Mouse (Mus musculus) midbrain, embryonic 11.5 days (tissue): ENCODE results near the gene Gm43738. TPM values are rescaled to one million over a fixed set of nuclear protein-coding genes. Genes with fewer than 3 reads are reported as not detected.

Source experiments
- ATAC-seq: fragments of 200-750 bp; cut with Nextera tagmentation; 2 replicates; pipeline ENCODE4 v1.8.0; 2017; ENCODE audit warnings: moderate TSS enrichment, moderate library complexity; ENCODE audit not compliant: low FRiP score
- DNase-seq: peaks from one replicate; pipeline ENCODE4 v3.0.0; 2015; ENCODE audit warnings: low spot score; ENCODE audit errors: missing footprints
- H3K27ac ChIP-seq: fragments of 300-500 bp; sonication (generic); 2 replicates; pipeline ENCODE4 v1.5.1; 2014; ENCODE audit warnings: low read depth, low read length
- H3K27me3 ChIP-seq: fragments of 300-500 bp; sonication (generic); 2 replicates; pipeline ENCODE4 v1.6.1; 2014; ENCODE audit warnings: mild to moderate bottlenecking, low read length, moderate library complexity, mixed read lengths; ENCODE audit not compliant: control insufficient read depth, insufficient read depth
- H3K36me3 ChIP-seq: fragments of 300-500 bp; sonication (generic); 2 replicates; pipeline ENCODE4 v1.6.1; 2014; ENCODE audit warnings: mild to moderate bottlenecking, low read length, moderate library complexity, mixed read lengths; ENCODE audit not compliant: control insufficient read depth, insufficient read depth
- H3K4me1 ChIP-seq: fragments of 300-500 bp; sonication (generic); 2 replicates; pipeline ENCODE4 v1.6.1; 2014; ENCODE audit warnings: low read length; ENCODE audit not compliant: control insufficient read depth, insufficient read depth
- H3K4me2 ChIP-seq: fragments of 300-500 bp; sonication (generic); 2 replicates; pipeline ENCODE4 v1.6.1; 2014; ENCODE audit warnings: mild to moderate bottlenecking, moderate library complexity
- H3K4me3 ChIP-seq: fragments of 300-500 bp; sonication (generic); 2 replicates; pipeline ENCODE4 v1.5.1; 2014; ENCODE audit warnings: low read depth, low read length
- H3K9ac ChIP-seq: fragments of 300-500 bp; sonication (generic); 2 replicates; pipeline ENCODE4 v1.6.1; 2014; ENCODE audit warnings: low read length
- H3K9me3 ChIP-seq: fragments of 300-500 bp; sonication (generic); 2 replicates; pipeline ENCODE4 v1.6.1; 2016; ENCODE audit warnings: low read length; ENCODE audit not compliant: control insufficient read depth
- WGBS: fragments of 180-500 bp; shearing (Covaris S2); extraction: QIAGEN DNeasy Blood & Tissue Kit; methylation state at CpG from one replicate; pipeline ENCODE4 v1.1.7; 2014; 5-methylcytosine and 5-hydroxymethylcytosine counted together
- polyA plus RNA-seq: library from polyadenylated mRNA; unstranded; fragments of >200 nt; fragmentation: Nextera tagmentation; extraction: Ambion mirVana; gene quantifications from 2 replicates; pipeline ENCODE4 v1.2.1, GENCODE M21; 2014

Gene Gm43738
- polyA plus RNA-seq, 1 experiment from 2014 or later: not detected

DNA sequence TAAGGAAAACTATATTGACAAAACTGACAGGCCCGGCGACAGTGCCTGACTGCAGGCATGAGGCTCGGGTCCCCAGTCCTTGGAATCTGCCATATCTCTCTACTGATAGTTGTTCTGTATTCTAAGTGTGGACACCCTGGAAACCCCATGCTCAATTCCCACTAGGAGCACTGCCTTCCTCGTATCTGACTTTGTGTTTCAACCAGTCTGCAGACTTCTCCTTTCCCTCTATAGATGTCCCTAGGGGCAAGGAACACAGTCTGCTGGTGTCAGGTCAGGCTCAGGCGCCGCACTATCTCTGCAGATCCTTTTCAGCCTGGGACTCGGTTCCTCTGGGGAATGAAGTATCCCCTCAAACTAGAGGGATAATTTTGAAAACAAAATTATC, 32.2 kb upstream of the Gm43738 start:
- Histone ChIP-seq H3K9ac (no peak overlapping the region), H3K4me2 (no peak overlapping the region), H3K9me3 (no peaks in the 10 kb centered on the region), H3K4me1 (no peaks in the 10 kb centered on the region), H3K27ac (no peak overlapping the region), H3K36me3 (no peaks in the 10 kb centered on the region), H3K27me3 (no peaks in the 10 kb centered on the region), H3K4me3 (no peak overlapping the region)
- ATAC-seq (no peak), DNase-seq (no peak)
- 86% methylated on average over 7 of the region's 7 CpGs for WGBS

DNA sequence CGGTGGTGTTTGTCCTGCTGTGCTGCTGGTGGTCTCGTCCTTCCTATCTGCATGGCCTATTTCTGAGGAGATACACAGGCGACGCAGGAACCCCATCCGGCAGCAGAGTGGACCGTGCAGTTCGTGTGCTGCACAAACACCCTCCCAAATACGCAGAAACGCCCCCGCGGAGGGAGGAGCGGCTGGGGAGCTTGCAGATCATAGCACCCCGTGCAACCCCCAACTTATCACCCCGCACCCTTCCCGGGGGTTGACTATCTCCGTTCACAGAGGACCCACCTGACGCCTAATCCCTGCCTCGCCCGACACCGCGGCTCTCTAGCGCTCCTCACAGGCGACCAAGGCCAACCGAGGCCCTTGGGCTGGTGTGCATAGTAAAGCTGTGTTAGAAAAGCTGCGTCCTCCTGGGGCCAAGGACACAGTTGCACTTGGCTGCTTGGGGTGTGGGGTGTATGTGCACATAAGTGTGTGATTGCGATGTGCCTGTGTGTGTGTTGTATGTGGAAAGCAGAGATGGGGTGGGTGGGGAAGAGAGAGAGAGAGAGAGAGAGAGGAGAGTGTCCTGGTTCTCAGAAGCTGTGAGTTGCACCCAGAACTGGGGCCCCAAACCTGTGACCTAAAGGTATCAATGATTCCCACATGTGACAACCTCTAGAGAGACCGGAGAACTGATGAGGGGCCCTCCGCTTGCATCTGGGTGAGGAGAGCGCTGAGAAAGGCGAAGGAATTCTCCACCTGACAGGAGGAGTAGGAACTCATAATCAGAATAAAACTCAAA, 31.6 kb upstream of the Gm43738 start:
- peak; percentile 68; the same call in 1 of the 2 replicates for ATAC-seq
- no peaks in the 10 kb centered on the region for H3K36me3 ChIP-seq
- H3K4me1 ChIP-seq: no peaks in the 10 kb centered on the region
- no peak overlapping the region for H3K27ac ChIP-seq
- no peak for DNase-seq
- peak overlapping the region; percentile 21 for H3K4me3 ChIP-seq
- peak overlapping the region; percentile 49 for H3K4me2 ChIP-seq
- H3K9me3 ChIP-seq: no peaks in the 10 kb centered on the region
- H3K9ac ChIP-seq: peak overlapping the region; percentile 41
- H3K27me3 ChIP-seq: no peaks in the 10 kb centered on the region
- WGBS: 17% methylated on average over 30 of the region's 30 CpGs

DNA sequence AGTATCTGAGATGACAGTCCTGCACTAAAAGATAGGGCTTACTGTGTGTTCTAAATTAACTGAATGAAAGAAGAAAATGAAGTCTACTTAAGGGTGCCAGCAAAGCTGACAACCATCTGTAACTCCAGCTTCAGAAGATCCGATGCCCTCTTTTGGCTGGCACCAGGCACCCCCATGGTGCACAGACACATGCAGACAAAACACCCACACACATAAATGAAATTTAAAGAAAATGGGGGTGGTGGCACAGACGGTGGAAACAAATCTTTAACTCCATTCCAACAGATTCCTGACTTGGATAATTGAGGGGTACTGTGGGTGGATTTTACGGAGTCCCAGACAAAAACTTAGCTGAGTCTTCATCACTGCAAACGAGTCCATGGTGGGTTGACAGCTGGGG, 30.9 kb upstream of the Gm43738 start:
- no peak for ATAC-seq
- no peak overlapping the region for H3K4me3 ChIP-seq
- no peak overlapping the region for H3K27ac ChIP-seq
- no peaks in the 10 kb centered on the region for H3K4me1 ChIP-seq
- no peak overlapping the region for H3K9ac ChIP-seq
- WGBS: 58% methylated on average over 4 of the region's 4 CpGs
- no peak for DNase-seq
- no peaks in the 10 kb centered on the region for H3K36me3 ChIP-seq
- no peaks in the 10 kb centered on the region for H3K27me3 ChIP-seq
- peak overlapping the region; percentile 49 for H3K4me2 ChIP-seq
- no peaks in the 10 kb centered on the region for H3K9me3 ChIP-seq

DNA sequence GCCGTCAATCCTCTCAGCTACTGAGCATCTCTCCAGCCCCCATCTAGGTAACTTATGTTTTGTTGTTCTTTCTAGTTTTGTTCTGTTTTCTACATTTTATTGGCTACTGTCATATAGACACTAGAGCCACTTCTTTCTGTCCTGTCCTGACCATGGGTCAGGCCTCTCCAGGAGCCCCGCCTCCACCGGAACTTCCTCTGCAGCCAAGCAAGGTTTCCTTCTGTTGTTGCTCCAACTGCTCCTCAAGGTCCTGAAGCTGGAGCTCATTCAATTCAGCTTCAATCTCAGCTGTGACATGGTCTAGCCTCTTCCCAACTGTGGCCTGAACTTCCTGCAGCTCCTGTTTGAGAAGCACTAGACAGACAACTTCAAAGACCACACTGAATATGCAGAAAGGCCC, 29.0 kb upstream of the Gm43738 start:
- DNase-seq: no peak
- no peaks in the 10 kb centered on the region for H3K9me3 ChIP-seq
- H3K4me1 ChIP-seq: no peaks in the 10 kb centered on the region
- H3K4me2 ChIP-seq: no peak overlapping the region
- no peak for ATAC-seq
- H3K9ac ChIP-seq: no peak overlapping the region
- H3K27me3 ChIP-seq: no peaks in the 10 kb centered on the region
- WGBS: 96% methylated on average over 3 of the region's 3 CpGs
- H3K36me3 ChIP-seq: no peaks in the 10 kb centered on the region
- no peak overlapping the region for H3K27ac ChIP-seq
- no peak overlapping the region for H3K4me3 ChIP-seq

DNA sequence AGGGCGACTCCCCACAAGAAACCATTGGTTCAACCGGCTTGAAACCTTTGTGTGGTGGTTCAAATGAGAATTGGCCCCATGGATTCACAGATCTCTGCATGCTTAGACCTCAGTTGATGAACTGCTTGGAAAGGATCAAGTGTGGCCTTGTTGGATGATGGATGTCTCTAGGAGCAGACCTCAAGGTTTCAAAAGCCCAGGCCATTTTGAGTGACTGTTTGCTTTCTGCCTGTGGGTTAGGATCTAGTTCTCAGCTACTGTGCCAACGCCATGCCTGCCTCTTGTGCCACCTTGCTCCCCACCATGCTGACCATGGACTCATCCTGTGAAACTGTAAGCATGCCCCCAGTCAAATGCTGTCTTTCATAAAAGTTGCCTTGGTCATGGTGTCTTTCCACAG, 25.1 kb upstream of the Gm43738 start:
- Histone ChIP-seq H3K9ac (no peak overlapping the region), H3K27ac (no peak overlapping the region), H3K4me3 (no peak overlapping the region), H3K36me3 (no peaks in the 10 kb centered on the region), H3K4me1 (no peaks in the 10 kb centered on the region), H3K9me3 (no peaks in the 10 kb centered on the region), H3K4me2 (no peak overlapping the region), H3K27me3 (no peaks in the 10 kb centered on the region)
- DNase-seq (peak; percentile 19), ATAC-seq (no peak)
- WGBS: 85% methylated on average over 3 of the region's 3 CpGs

DNA sequence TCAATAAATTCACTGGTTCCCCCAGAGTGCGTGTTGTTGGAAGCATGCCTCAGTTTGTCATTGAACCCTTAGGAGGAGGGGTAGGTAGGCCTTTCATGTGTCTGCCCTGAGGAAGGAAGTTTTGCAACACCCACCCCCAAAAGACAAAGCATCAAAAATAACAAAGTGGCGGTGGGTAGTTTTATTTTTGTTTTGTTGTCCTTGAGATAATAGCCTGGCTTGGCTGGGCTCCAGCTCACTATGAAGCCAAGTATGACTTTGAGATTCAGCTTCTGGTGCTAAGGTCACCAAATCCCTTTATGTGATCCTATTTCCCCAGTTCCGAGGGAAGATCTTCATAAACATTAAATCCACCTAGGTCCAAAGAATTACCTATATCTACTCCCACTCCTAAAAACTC, 23.3 kb upstream of the Gm43738 start:
- 86% methylated on average over 3 of the region's 3 CpGs for WGBS
- H3K27me3 ChIP-seq: no peaks in the 10 kb centered on the region
- H3K27ac ChIP-seq: no peak overlapping the region
- no peak overlapping the region for H3K4me2 ChIP-seq
- ATAC-seq: no peak
- no peak overlapping the region for H3K9ac ChIP-seq
- H3K4me3 ChIP-seq: no peak overlapping the region
- H3K36me3 ChIP-seq: no peaks in the 10 kb centered on the region
- no peaks in the 10 kb centered on the region for H3K9me3 ChIP-seq
- no peaks in the 10 kb centered on the region for H3K4me1 ChIP-seq
- DNase-seq: no peak

DNA sequence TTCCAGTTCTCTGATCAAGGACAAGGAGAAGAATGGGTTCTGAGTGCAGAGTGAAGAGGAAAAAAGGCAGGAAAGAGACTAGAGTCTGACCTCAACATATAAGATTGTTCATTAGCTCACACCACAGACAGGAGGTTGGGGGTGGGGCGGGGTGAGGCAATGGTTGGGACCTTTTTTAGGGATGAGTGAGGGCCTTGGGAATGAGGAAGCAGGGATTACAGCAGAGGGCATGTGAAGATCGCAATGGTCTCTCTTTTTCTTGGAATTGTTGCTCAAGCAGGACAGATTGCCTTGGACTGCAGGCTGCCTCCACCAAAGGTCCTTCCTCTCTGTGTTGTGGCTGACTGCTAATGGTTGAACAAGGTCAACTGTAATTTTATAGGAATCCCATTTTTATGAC, 22.4 kb upstream of the Gm43738 start:
- DNase-seq: no peak
- no peaks in the 10 kb centered on the region for H3K36me3 ChIP-seq
- no peak overlapping the region for H3K27ac ChIP-seq
- H3K9ac ChIP-seq: no peak overlapping the region
- H3K4me2 ChIP-seq: no peak overlapping the region
- H3K4me3 ChIP-seq: no peak overlapping the region
- no peaks in the 10 kb centered on the region for H3K9me3 ChIP-seq
- H3K4me1 ChIP-seq: no peaks in the 10 kb centered on the region
- 78% methylated on average over 2 of the region's 2 CpGs for WGBS
- ATAC-seq: no peak
- H3K27me3 ChIP-seq: no peaks in the 10 kb centered on the region

DNA sequence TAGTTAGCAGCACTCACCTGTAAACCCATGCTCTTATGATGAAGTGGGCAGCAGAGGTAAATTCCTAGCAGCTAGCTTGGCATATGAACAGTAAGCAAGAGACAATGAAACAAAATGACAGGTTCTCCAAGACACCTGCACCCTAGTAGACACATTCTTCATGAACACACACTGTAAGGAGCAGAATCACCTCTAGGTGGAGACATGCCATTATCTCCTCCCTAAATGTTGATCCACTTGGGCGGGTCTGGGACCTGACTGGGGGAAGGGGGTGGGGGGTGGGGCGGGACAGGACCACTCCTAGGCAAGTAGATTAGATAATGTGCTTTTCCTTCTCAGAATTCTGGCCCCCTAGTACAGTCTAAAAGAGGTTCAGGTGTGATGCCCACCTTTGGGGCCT, 14.6 kb upstream of the Gm43738 start:
- 4% methylated on average over 2 of the region's 2 CpGs for WGBS
- no peaks in the 10 kb centered on the region for H3K27me3 ChIP-seq
- H3K36me3 ChIP-seq: no peaks in the 10 kb centered on the region
- ATAC-seq (no peak), DNase-seq (no peak)
- H3K9me3 ChIP-seq: no peaks in the 10 kb centered on the region
- H3K27ac ChIP-seq: no peak overlapping the region
- H3K4me1 ChIP-seq: no peaks in the 10 kb centered on the region
- H3K9ac ChIP-seq: no peak overlapping the region
- H3K4me2 ChIP-seq: no peak overlapping the region
- no peak overlapping the region for H3K4me3 ChIP-seq

DNA sequence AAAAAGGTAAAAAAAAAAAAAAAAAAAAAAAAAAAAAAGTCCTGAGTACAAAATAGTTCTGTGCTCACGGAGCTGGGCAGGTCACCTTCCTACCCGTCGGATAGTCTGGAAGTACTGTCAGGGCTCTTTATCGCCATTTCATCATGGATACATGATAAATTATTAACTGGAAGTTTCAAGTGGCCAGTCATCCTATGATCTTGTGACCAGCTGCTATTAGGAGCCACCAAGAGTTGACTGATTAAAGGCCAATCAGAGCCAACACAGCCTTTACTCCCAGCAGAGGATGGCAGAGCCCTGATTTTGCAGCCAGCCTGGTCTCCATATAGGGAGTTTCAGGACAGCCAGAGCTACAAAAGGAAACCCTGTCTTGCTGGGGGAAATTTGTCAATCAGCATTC, 12.2 kb upstream of the Gm43738 start:
- no peak overlapping the region for H3K27ac ChIP-seq
- no peak overlapping the region for H3K4me2 ChIP-seq
- 91% methylated on average over 4 of the region's 4 CpGs for WGBS
- H3K36me3 ChIP-seq: no peaks in the 10 kb centered on the region
- ATAC-seq: no peak
- DNase-seq: no peak
- H3K27me3 ChIP-seq: no peaks in the 10 kb centered on the region
- no peak overlapping the region for H3K4me3 ChIP-seq
- no peak overlapping the region for H3K9ac ChIP-seq
- H3K4me1 ChIP-seq: no peaks in the 10 kb centered on the region
- H3K9me3 ChIP-seq: no peaks in the 10 kb centered on the region
